In the genomic region with DNA sequence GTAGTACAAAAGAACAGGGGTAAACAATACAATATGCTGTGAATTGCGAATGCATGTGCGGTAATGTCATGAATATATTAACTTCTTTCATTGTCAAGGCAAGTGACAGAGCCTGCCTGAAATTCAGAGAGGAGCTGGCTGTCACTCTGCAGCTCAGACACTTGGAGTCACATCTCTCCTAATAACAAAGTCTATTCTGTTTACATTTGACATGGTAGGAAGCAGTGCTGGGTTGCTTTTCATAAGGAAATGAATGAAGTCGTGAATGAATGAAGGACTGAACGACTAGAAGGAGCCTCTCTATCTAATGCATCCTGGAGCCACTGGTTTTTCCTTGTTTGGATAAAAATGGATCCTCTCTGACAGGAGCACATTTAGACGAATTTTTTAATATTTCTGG, we compare ENCODE assay signal across 13 mouse cellular contexts.
DNase-seq lines count a peak whose midpoint lies in the region; ATAC-seq lines count a peak whose summit lies in the region.
"Had no signal": no experiment of that assay in that cellular context is flagged by ENCODE, and none has a peak within 500 bp of the region (broad histone marks: within the 10 kb centered on the region; RNA-seq: fewer than 3 reads in every experiment).

No protein-coding gene starts in this region.

- peak; percentile 67 for ATAC-seq in neural tube, embryonic 11.5 days (ENCODE audit: insufficient read depth, low FRiP score, low TSS enrichment)
- peak; percentile 90 for ATAC-seq in forebrain, embryonic 16.5 days
- peak; percentile 83 for ATAC-seq in midbrain, embryonic 11.5 days (ENCODE audit: low FRiP score)
- ATAC-seq in liver, embryonic 12.5 days: no peak

- H3K9me3 ChIP-seq in neural tube, embryonic 11.5 days (ENCODE audit: control insufficient read depth, low read length): no peaks in the 10 kb centered on the region
- H3K9me3 ChIP-seq in forebrain, embryonic 16.5 days (ENCODE audit: control insufficient read depth, low read length): no peaks in the 10 kb centered on the region
- H3K9me3 ChIP-seq in midbrain, embryonic 11.5 days (ENCODE audit: control insufficient read depth, low read length): no peaks in the 10 kb centered on the region
- no peaks in the 10 kb centered on the region for H3K9me3 ChIP-seq in liver, embryonic 12.5 days (replicated peaks)
- H3K9me3 ChIP-seq: embryonic facial prominence, embryonic 13.5 days; limb, embryonic 12.5 days had no signal

- H3K9ac ChIP-seq in neural tube, embryonic 11.5 days (ENCODE audit: low read length): no peak overlapping the region
- no peak overlapping the region; the same call in 1 of the 2 replicates for H3K9ac ChIP-seq in forebrain, embryonic 16.5 days (replicated peaks; ENCODE audit: low read depth, low read length)
- H3K9ac ChIP-seq in midbrain, embryonic 11.5 days (ENCODE audit: low read length): no peak overlapping the region
- H3K9ac ChIP-seq in liver, embryonic 12.5 days: no peak overlapping the region
- H3K9ac ChIP-seq: embryonic facial prominence, embryonic 13.5 days; limb, embryonic 12.5 days had no signal

- no peak overlapping the region for H3K4me2 ChIP-seq in neural tube, embryonic 11.5 days (ENCODE audit: low read depth)
- H3K4me2 ChIP-seq in forebrain, embryonic 16.5 days (ENCODE audit: low read length): peak overlapping the region; percentile 49
- peak overlapping the region; percentile 34 for H3K4me2 ChIP-seq in midbrain, embryonic 11.5 days
- H3K4me2 ChIP-seq in liver, embryonic 12.5 days: no peak overlapping the region
- H3K4me2 ChIP-seq: limb, embryonic 12.5 days had no signal

- no peak for DNase-seq in neural tube, embryonic 11.5 days (ENCODE audit: low spot score)
- DNase-seq in neural tube, embryonic 10.5 days (ENCODE audit: extremely low spot score, low spot score): no peak
- peak; percentile 88 for DNase-seq in midbrain, embryonic 11.5 days (ENCODE audit: low spot score, missing footprints)
- DNase-seq in cerebellum, adult 11-12 months: no peak
- no peak for DNase-seq in spleen, adult 18-20 months
- DNase-seq: adrenal gland, postnatal 14 days; cerebellum, adult 11 months; lung, adult 18-20 months had no signal

- no peak overlapping the region for H3K27ac ChIP-seq in neural tube, embryonic 11.5 days (ENCODE audit: low read depth, low read length)
- peak overlapping the region; percentile 74 for H3K27ac ChIP-seq in forebrain, embryonic 16.5 days (ENCODE audit: low read length)
- no peak overlapping the region for H3K27ac ChIP-seq in midbrain, embryonic 11.5 days (ENCODE audit: low read depth, low read length)
- H3K27ac ChIP-seq in liver, embryonic 12.5 days: no peak overlapping the region
- H3K27ac ChIP-seq: embryonic facial prominence, embryonic 13.5 days; kidney, postnatal 0 days; limb, embryonic 12.5 days had no signal

- H3K27me3 ChIP-seq in neural tube, embryonic 11.5 days (ENCODE audit: control insufficient read depth, insufficient read depth, low read length): no peaks in the 10 kb centered on the region
- H3K27me3 ChIP-seq in forebrain, embryonic 16.5 days (replicated peaks; ENCODE audit: control insufficient read depth, insufficient read depth, low read length): no peaks in the 10 kb centered on the region
- H3K27me3 ChIP-seq in midbrain, embryonic 11.5 days (ENCODE audit: control insufficient read depth, insufficient read depth, low read length): no peaks in the 10 kb centered on the region
- H3K27me3 ChIP-seq in liver, embryonic 12.5 days (replicated peaks): no peaks in the 10 kb centered on the region
- H3K27me3 ChIP-seq: embryonic facial prominence, embryonic 13.5 days; limb, embryonic 12.5 days had no signal

- 30% methylated on average over 5 of the region's 5 CpGs for WGBS in neural tube, embryonic 11.5 days
- 14% methylated on average over 5 of the region's 5 CpGs for WGBS in forebrain, embryonic 16.5 days
- 12% methylated on average over 5 of the region's 5 CpGs for WGBS in midbrain, embryonic 11.5 days
- 37% methylated on average over 5 of the region's 5 CpGs for WGBS in liver, embryonic 12.5 days (ENCODE audit: insufficient replicate concordance)

- no peak overlapping the region for H3K4me3 ChIP-seq in neural tube, embryonic 11.5 days (ENCODE audit: low read depth, low read length)
- peak overlapping the region; percentile 25 for H3K4me3 ChIP-seq in forebrain, embryonic 16.5 days (replicated peaks; ENCODE audit: low read length)
- no peak overlapping the region; the same call in 1 of the 2 replicates for H3K4me3 ChIP-seq in midbrain, embryonic 11.5 days (ENCODE audit: low read depth, low read length)
- H3K4me3 ChIP-seq in liver, embryonic 12.5 days: no peak overlapping the region
- H3K4me3 ChIP-seq: embryonic facial prominence, embryonic 13.5 days; limb, embryonic 12.5 days had no signal

- H3K4me1 ChIP-seq in neural tube, embryonic 11.5 days (ENCODE audit: control insufficient read depth, insufficient read depth, low read length): no peaks in the 10 kb centered on the region
- H3K4me1 ChIP-seq in forebrain, embryonic 16.5 days (replicated peaks; ENCODE audit: control insufficient read depth, insufficient read depth, low read length): peaks cover 21% of the 10 kb centered on the region
- H3K4me1 ChIP-seq in midbrain, embryonic 11.5 days (ENCODE audit: control insufficient read depth, insufficient read depth, low read length): peaks cover 12% of the 10 kb centered on the region
- no peaks in the 10 kb centered on the region for H3K4me1 ChIP-seq in liver, embryonic 12.5 days

- H3K36me3 ChIP-seq in neural tube, embryonic 11.5 days (ENCODE audit: control insufficient read depth, insufficient read depth, low read length): no peaks in the 10 kb centered on the region
- H3K36me3 ChIP-seq in forebrain, embryonic 16.5 days (ENCODE audit: control insufficient read depth, insufficient read depth): no peaks in the 10 kb centered on the region
- H3K36me3 ChIP-seq in midbrain, embryonic 11.5 days (ENCODE audit: control insufficient read depth, insufficient read depth, low read length): no peaks in the 10 kb centered on the region
- no peaks in the 10 kb centered on the region for H3K36me3 ChIP-seq in liver, embryonic 12.5 days
- H3K36me3 ChIP-seq: embryonic facial prominence, embryonic 13.5 days; limb, embryonic 12.5 days had no signal

Comparison
In these comparisons a context has a peak if more than half of its experiments do, and no peak if none do; other contexts are left out.
1. H3K4me2 ChIP-seq: peak in forebrain, embryonic 16.5 days (single experiment) and midbrain, embryonic 11.5 days (single experiment); none in neural tube, embryonic 11.5 days (single experiment) and liver, embryonic 12.5 days (single experiment).